Mouse (Mus musculus) left cerebral cortex, postnatal 14 days (tissue): ENCODE data around the gene Ankk1. TPM values are rescaled to one million over a fixed set of nuclear protein-coding genes. Genes with fewer than 3 reads are reported as not detected.

Experiments used
- DNase-seq, 2 experiments: peaks; one replicate each; pipeline ENCODE4 v3.0.0; 2021 to 2022; ENCODE audit warnings: low spot score in 2 of 2, mixed read lengths in 1 of 2
- intact Hi-C: fragments of 180-260 bp; cut with DNase I; formaldehyde crosslinking; loops from one replicate; pipeline ENCODE4 v1.15.1; 2025
- total RNA-seq, 2 experiments: library from RNA; stranded (reverse); gene quantifications; 2 replicates each; pipeline ENCODE4 v1.2.3; 2021

The Ankk1 gene
- total RNA-seq, 2 experiments from 2014 or later: not detected

- intact Hi-C loops: no loop called here
- no peak for DNase-seq
These were observed 61.1 kb downstream of the Ankk1 start for GRCm38 (mm10) chr9:49365763-49366162.

Other genes with a start within 250 kb of the Ankk1 start
- gene Gm4894, start 176.5 kb downstream of the Ankk1 start, total RNA-seq: not detected
- gene Drd2, start 86.4 kb downstream of the Ankk1 start, total RNA-seq: 1 to 10 TPM; 4.1 to 6.5 TPM
- 1 to 10 TPM; 1.1 to 1.3 TPM for gene Ttc12, start 59.2 kb upstream of the Ankk1 start, total RNA-seq